Mouse (Mus musculus) heart, adult 8-10 months (tissue): ENCODE measurements around the gene Glo1. TPM values are rescaled to one million over a fixed set of nuclear protein-coding genes. Genes with fewer than 3 reads are reported as not detected.

Source experiments
- DNase-seq: peaks from one replicate; pipeline ENCODE4 v3.0.0; 2022; ENCODE audit warnings: low spot score
- total RNA-seq, 4 experiments: library from RNA; stranded (reverse); gene quantifications; 2 replicates each; pipeline ENCODE4 v1.2.4; 2022

Gene Glo1
- total RNA-seq, 4 experiments from 2014 or later = 157 to 166 (median 162) TPM

DNA sequence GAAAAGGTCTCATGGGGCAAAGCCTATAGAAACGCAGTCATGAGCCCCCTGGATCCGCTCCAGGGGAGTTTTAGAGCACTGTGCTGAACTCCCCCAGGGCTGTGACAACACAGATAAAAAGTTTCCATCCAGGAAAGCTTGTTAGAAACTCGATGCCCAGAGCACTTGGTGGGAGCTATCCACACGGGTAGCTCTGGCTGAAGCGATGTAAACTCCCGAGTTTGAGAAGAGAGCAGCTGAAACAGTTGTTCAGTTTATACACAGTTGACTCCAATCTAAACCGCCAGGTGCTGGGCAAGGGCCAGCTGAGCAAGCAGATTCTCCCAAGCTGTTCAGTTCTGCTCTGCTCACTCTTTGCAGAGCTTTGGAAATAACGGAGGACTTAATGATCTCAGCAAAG, 87.6 kb downstream of the Glo1 start:
- DNase-seq = no peak

DNA sequence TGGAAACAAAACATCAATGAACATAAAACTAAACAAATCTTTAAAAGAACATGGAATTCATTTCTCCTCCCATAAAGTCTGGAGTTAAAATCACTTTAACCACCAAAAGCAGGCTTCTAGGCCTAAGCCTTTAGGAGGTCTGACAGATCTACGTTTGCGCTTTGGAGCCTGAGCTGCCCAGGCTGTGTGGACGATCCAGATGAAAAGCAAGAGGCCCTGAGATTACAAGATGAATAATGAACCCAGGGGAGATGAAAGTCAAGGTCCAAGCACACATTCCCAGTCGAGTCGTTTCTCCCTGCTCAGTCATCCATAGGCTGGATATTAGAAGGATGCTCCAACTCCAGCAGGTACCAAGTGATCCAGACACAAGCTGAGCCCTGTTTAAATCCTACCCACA, 90.0 kb downstream of the Glo1 start:
- DNase-seq = no peak

Other genes starting within 250 kb of the Glo1 start
- gene Btbd9, start 50.4 kb downstream of the Glo1 start, total RNA-seq = 10 to 100 TPM; 20.4 to 24.3 (median 22.5) TPM
- gene Dnah8, start 2.5 kb downstream of the Glo1 start, total RNA-seq = 1 to 10 TPM in 2 of 4 experiments, under 1 TPM in 2; 0.62 to 1.7 (median 1.0) TPM